Mouse (Mus musculus) liver, postnatal 0 days (tissue): ENCODE results near the gene Casp8ap2. TPM values are rescaled to one million over a fixed set of nuclear protein-coding genes. Genes with fewer than 3 reads are reported as not detected.

ENCODE experiments used
- ATAC-seq: fragments of 200-750 bp; cut with Nextera tagmentation; 2 replicates; pipeline ENCODE4 v1.8.0; 2017; ENCODE audit warnings: mild to moderate bottlenecking, moderate library complexity
- DNase-seq: peaks from one replicate; pipeline ENCODE4 v3.0.0-alpha.2; 2016
- H3K27ac ChIP-seq: fragments of 300-500 bp; sonication (generic); 2 replicates; pipeline ENCODE4 v1.5.1; 2014; ENCODE audit warnings: antibody characterized with exemption, moderate library complexity, mild to moderate bottlenecking, low read depth
- H3K27me3 ChIP-seq: fragments of 300-500 bp; sonication (generic); 2 replicates; pipeline ENCODE4 v1.6.1; 2014; ENCODE audit warnings: low read length, control low read depth, mixed read lengths; ENCODE audit not compliant: insufficient read depth
- H3K36me3 ChIP-seq: fragments of 300-500 bp; sonication (generic); replicated peaks from 2 replicates; pipeline ENCODE4 v1.6.1; 2014; ENCODE audit warnings: mild to moderate bottlenecking, control low read depth, low read length, moderate library complexity, mixed read lengths; ENCODE audit not compliant: insufficient read depth
- H3K4me1 ChIP-seq: fragments of 300-500 bp; sonication (generic); 2 replicates; pipeline ENCODE4 v1.6.1; 2014; ENCODE audit warnings: antibody characterized with exemption, mild to moderate bottlenecking, control low read depth; ENCODE audit not compliant: insufficient read depth
- H3K4me2 ChIP-seq: fragments of 300-500 bp; sonication (generic); 2 replicates; pipeline ENCODE4 v1.6.1; 2014; ENCODE audit warnings: low read depth, mild to moderate bottlenecking, low read length, moderate library complexity, mixed read lengths
- H3K4me3 ChIP-seq: fragments of 300-500 bp; sonication (generic); 2 replicates; pipeline ENCODE4 v1.5.1; 2014; ENCODE audit warnings: low read depth, low read length
- H3K9ac ChIP-seq: fragments of 300-500 bp; sonication (generic); replicated peaks from 2 replicates; pipeline ENCODE4 v1.6.1; 2014; ENCODE audit warnings: mild to moderate bottlenecking, moderate library complexity
- H3K9me3 ChIP-seq: fragments of 300-500 bp; sonication (generic); 2 replicates; pipeline ENCODE4 v1.6.1; 2016; ENCODE audit warnings: mild to moderate bottlenecking, control low read depth, low read length, mixed read lengths
- CTCF ChIP-seq: sonication (generic); IDR thresholded peaks from 2 replicates; pipeline ENCODE4 v1.5.1; 2016; ENCODE audit warnings: antibody characterized with exemption, low read depth
- EP300 ChIP-seq: IDR thresholded peaks from 2 replicates; pipeline ENCODE4 v1.6.1; 2016; ENCODE audit warnings: antibody characterized with exemption, low read depth, mild to moderate bottlenecking
- WGBS: fragments of 180-500 bp; shearing (Covaris S2); extraction: QIAGEN DNeasy Blood & Tissue Kit; methylation state at CpG from one replicate; pipeline ENCODE4 v1.1.7; 2014; ENCODE audit not compliant: insufficient replicate concordance; 5-methylcytosine and 5-hydroxymethylcytosine counted together
- polyA plus RNA-seq: library from polyadenylated mRNA; unstranded; fragments of >200 nt; fragmentation: Nextera tagmentation; extraction: Ambion mirVana; gene quantifications from 2 replicates; pipeline ENCODE4 v1.2.1, GENCODE M21; 2015

Gene Casp8ap2
- polyA plus RNA-seq = 16.2 and 17.8 TPM in 2 replicates

DNA sequence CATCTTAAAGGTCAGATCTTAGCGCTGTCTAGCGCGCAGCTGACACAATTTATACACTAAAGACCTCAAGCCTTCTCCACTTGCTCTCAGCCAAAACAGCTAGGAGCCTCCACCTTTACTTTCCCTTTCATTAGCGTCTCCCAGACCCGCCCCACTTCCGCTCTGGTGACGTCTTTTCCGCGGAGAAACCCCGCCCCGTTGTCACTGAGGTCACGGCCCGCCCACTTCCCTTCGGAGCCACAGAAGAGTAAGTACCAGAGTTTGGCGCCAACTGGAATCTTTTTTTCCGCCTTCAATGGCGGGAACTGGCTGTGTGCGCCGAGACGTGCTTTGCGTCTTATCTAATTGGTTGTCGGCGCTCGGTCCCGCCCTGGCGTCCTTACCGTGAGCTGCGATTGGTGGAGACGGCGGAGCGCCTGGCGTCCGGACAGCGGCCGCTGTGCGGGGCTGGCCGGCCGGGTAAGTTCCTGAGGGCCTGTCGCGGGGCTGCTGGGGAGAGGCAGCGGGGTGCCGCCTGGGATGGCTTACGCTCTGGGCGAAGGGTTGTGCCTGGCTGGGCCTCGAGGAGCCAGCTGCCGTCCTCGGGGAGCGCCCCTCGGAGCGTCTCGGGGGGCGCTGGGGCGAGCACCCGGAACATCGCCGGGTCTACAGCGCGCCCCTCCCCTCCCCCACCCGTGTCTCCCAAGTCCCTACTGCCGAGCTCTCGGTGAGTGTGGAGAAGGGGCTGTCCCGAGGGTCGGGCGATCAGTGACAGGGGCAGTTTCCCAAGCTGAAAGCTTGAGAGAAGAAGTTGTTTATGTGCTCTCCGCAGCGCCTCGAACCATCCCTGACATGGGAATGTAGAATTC, at the start of gene Casp8ap2:
Gene Casp8ap2, plus strand, starts transcription at position 418 of the 848 bp plus-strand sequence.
- peak; percentile 98 for ATAC-seq
- Histone ChIP-seq H3K4me2 (peak within 1 kb of the TSS; percentile 88), H3K27ac (peak within 1 kb of the TSS; percentile 95), H3K36me3 (no peaks in the 10 kb centered on the region), H3K27me3 (no peaks in the 10 kb centered on the region), H3K9me3 (no peaks in the 10 kb centered on the region), H3K4me1 (peaks cover 12% of the 10 kb centered on the region), H3K4me3 (peak within 1 kb of the TSS; percentile 98), H3K9ac (peak within 1 kb of the TSS; percentile 98)
- DNase-seq = peak; percentile 99
- TF ChIP-seq EP300 (peak; percentile 20; the same call in 1 of the 2 replicates), CTCF (no peak)
- WGBS = 2% methylated on average over 64 of the region's 67 CpGs

DNA sequence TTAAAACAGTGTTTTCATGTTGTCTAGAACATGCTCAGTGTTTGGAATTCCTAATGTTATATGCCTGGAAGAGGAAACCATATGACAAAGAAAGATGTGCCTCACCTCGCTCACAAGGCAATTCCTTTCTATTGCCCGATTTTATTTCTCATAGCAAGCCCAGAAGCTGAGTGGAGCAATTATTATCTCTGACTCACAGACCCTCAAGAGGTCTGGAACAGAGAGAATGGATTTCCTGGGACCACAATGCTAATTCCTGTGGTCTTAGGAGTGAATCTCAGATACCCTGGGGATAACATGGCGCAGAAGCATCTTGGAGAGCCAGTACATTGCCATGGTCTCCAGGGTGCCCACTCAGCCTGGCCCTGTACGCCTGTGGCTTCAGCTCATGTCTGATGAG, 46.2 kb upstream of the Casp8ap2 start:
- no peak overlapping the region for H3K4me2 ChIP-seq
- no peak overlapping the region for H3K9ac ChIP-seq
- 61% methylated on average over 4 of the region's 4 CpGs for WGBS
- peak overlapping the region; percentile 95 for H3K27ac ChIP-seq
- peaks cover 16% of the 10 kb centered on the region for H3K4me1 ChIP-seq
- H3K4me3 ChIP-seq = no peak overlapping the region
- TF ChIP-seq EP300 (no peak), CTCF (no peak)
- no peak for ATAC-seq
- DNase-seq = no peak
- no peaks in the 10 kb centered on the region for H3K36me3 ChIP-seq
- H3K9me3 ChIP-seq = no peaks in the 10 kb centered on the region
- no peaks in the 10 kb centered on the region for H3K27me3 ChIP-seq

- 0 out of 2 replicates have a peak overlapping the region, but pooled peaks have one; percentile 17 for H3K9ac ChIP-seq
- H3K27ac ChIP-seq = peak overlapping the region; percentile 95
- WGBS = 53% methylated on average over 17 of the region's 17 CpGs
- H3K4me2 ChIP-seq = peak overlapping the region; percentile 58
- no peaks in the 10 kb centered on the region for H3K36me3 ChIP-seq
- H3K27me3 ChIP-seq = no peaks in the 10 kb centered on the region
- peak; percentile 58 for DNase-seq
- 0 out of 2 replicates have a peak overlapping the region, but pooled peaks have one; percentile 13 for H3K4me3 ChIP-seq
- peak; percentile 77 for ATAC-seq
- H3K9me3 ChIP-seq = no peaks in the 10 kb centered on the region
- TF ChIP-seq EP300 = peak; percentile 73
- TF ChIP-seq CTCF = peak; percentile 37; the same call in 1 of the 2 replicates
- H3K4me1 ChIP-seq = peaks cover 11% of the 10 kb centered on the region
Measured at GRCm38 (mm10) chr4:32569995-32570938, 45.0 kb upstream of the Casp8ap2 start.

DNA sequence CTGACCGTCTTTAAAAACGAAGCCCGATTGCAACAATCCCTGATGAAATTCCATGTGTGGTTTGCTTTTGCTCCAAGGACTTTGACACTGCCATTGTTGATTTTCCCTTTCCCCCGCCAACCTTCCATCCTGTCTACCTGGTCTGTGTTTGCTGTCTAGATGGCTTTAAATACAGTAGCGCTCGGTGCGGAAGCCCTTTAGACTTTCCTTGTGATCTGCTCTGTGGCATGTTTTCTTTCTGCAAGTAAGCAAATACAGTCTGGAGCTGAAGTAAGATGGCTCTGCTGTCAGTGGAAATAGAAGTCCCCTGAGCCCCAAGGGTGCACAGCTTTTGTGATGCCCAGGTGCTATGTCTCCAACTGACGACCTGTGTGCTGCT, 44.3 kb upstream of the Casp8ap2 start:
- peak; percentile 75 for ATAC-seq
- H3K9ac ChIP-seq = peak overlapping the region; percentile 41; the same call in 1 of the 2 replicates
- no peak for DNase-seq
- no peaks in the 10 kb centered on the region for H3K9me3 ChIP-seq
- WGBS = 62% methylated on average over 8 of the region's 8 CpGs
- H3K27me3 ChIP-seq = no peaks in the 10 kb centered on the region
- H3K27ac ChIP-seq = peak overlapping the region; percentile 95
- H3K4me1 ChIP-seq = peaks cover 11% of the 10 kb centered on the region
- peak overlapping the region; percentile 58 for H3K4me2 ChIP-seq
- TF ChIP-seq CTCF (no peak), EP300 (peak; percentile 43; the same call in 1 of the 2 replicates)
- no peaks in the 10 kb centered on the region for H3K36me3 ChIP-seq
- 0 out of 2 replicates have a peak overlapping the region, but pooled peaks have one; percentile 1 for H3K4me3 ChIP-seq

- TF ChIP-seq CTCF = no peak
- TF ChIP-seq EP300 = no peak
- ATAC-seq = peak; percentile 66
- no peak for DNase-seq
- peak overlapping the region; percentile 58 for H3K4me2 ChIP-seq
- 0 out of 2 replicates have a peak overlapping the region, but pooled peaks have one; percentile 1 for H3K4me3 ChIP-seq
- H3K4me1 ChIP-seq = peaks cover 11% of the 10 kb centered on the region
- no peaks in the 10 kb centered on the region for H3K36me3 ChIP-seq
- peak overlapping the region; percentile 95 for H3K27ac ChIP-seq
- no peaks in the 10 kb centered on the region for H3K27me3 ChIP-seq
- no peaks in the 10 kb centered on the region for H3K9me3 ChIP-seq
- H3K9ac ChIP-seq = peak overlapping the region; percentile 41; the same call in 1 of the 2 replicates
- 49% methylated on average over 3 of the region's 3 CpGs for WGBS
Measured at GRCm38 (mm10) chr4:32571441-32571840, 43.8 kb upstream of the Casp8ap2 start.
